Mouse (Mus musculus) frontal cortex, adult (tissue): Measurements from ENCODE around the gene Gm8126.
"Not testable (repeated sequence)": the region's sequence is repeated elsewhere in the genome, so short reads cannot be mapped to it uniquely, and the experiment has no call there.

Source experiments
- ATAC-seq: cut with Nextera tagmentation; 2 replicates; pipeline ENCODE4 v1.9.2; 2017; ENCODE audit warnings: mild to moderate bottlenecking, moderate library complexity, mixed read lengths; ENCODE audit not compliant: low TSS enrichment

Gene Gm8126

GRCm38 (mm10) chr14:43258349-43258748, at the start of gene Gm8126:
Gm8126 (plus strand) TSS chr14:43258649.
- not testable (repeated sequence) for ATAC-seq

GRCm38 (mm10) chr14:43235204-43235603, 23.2 kb upstream of the Gm8126 start, which contains the start of gene Gm8122:
Gm8122 (minus strand) TSS chr14:43235304.
- ATAC-seq = not testable (repeated sequence)

- ATAC-seq = not testable (repeated sequence)
These were observed 20.7 kb upstream of the Gm8126 start for GRCm38 (mm10) chr14:43237769-43238168.

GRCm38 (mm10) chr14:43249611-43250170, 8.8 kb upstream of the Gm8126 start:
- ATAC-seq = not testable (repeated sequence)

GRCm38 (mm10) chr14:43250549-43251253, 7.7 kb upstream of the Gm8126 start:
- ATAC-seq = not testable (repeated sequence)

GRCm38 (mm10) chr14:43256511-43256910, 1.9 kb upstream of the Gm8126 start:
- not testable (repeated sequence) for ATAC-seq

- not testable (repeated sequence) for ATAC-seq
These were observed 5.0 kb downstream of the Gm8126 start for GRCm38 (mm10) chr14:43263421-43263820.

GRCm38 (mm10) chr14:43268521-43269084, 10.2 kb downstream of the Gm8126 start:
- ATAC-seq = not testable (repeated sequence)

GRCm38 (mm10) chr14:43269211-43269610, 10.8 kb downstream of the Gm8126 start:
- not testable (repeated sequence) for ATAC-seq

GRCm38 (mm10) chr14:43273161-43273560, 14.7 kb downstream of the Gm8126 start:
- not testable (repeated sequence) for ATAC-seq

GRCm38 (mm10) chr14:43274986-43275511, 16.6 kb downstream of the Gm8126 start, which contains the start of gene Gm9732:
Gm9732 (plus strand) TSS chr14:43275036.
- not testable (repeated sequence) for ATAC-seq

- not testable (repeated sequence) for ATAC-seq
These were observed 17.3 kb downstream of the Gm8126 start for GRCm38 (mm10) chr14:43275752-43276151.

GRCm38 (mm10) chr14:43277468-43277867, 19.0 kb downstream of the Gm8126 start:
- ATAC-seq = not testable (repeated sequence)

- ATAC-seq = not testable (repeated sequence)
These were observed 19.7 kb downstream of the Gm8126 start for GRCm38 (mm10) chr14:43278146-43278545.

GRCm38 (mm10) chr14:43278681-43279080, 20.2 kb downstream of the Gm8126 start:
- not testable (repeated sequence) for ATAC-seq

- not testable (repeated sequence) for ATAC-seq
These were observed 35.1 kb downstream of the Gm8126 start, which contains the start of gene Gm8127 for GRCm38 (mm10) chr14:43293503-43293902. Gm8127 (minus strand) TSS chr14:43293832.
